Mouse (Mus musculus) E14TG2a.4 (cell line): ENCODE measurements around the gene Sorbs2.

Source experiments
- CTCF ChIP-seq: conservative IDR thresholded peaks from 2 replicates; pipeline ENCODE4 v1.5.1; 2014; ENCODE audit warnings: low read length
- NANOG ChIP-seq: IDR thresholded peaks from 2 replicates; pipeline ENCODE4 v1.6.1; 2014; ENCODE audit warnings: borderline replicate concordance, low read length, mixed read lengths

- no peak for TF ChIP-seq CTCF
- no peak for TF ChIP-seq NANOG
Measured at GRCm38 (mm10) chr8:45808597-45808996, 301.0 kb downstream of the Sorbs2 start.
